Mouse (Mus musculus): ENCODE data around the gene Hist1h1d. TPM values are rescaled to one million over a fixed set of nuclear protein-coding genes. Genes with fewer than 3 reads are reported as not detected.
"Not testable (repeated sequence)": the region's sequence is repeated elsewhere in the genome, so short reads cannot be mapped to it uniquely, and the experiment has no call there.

The Hist1h1d gene
- total and polyA plus RNA-seq, 2 experiments from 2014 or later: 0.18 to 53.4 TPM

DNA sequence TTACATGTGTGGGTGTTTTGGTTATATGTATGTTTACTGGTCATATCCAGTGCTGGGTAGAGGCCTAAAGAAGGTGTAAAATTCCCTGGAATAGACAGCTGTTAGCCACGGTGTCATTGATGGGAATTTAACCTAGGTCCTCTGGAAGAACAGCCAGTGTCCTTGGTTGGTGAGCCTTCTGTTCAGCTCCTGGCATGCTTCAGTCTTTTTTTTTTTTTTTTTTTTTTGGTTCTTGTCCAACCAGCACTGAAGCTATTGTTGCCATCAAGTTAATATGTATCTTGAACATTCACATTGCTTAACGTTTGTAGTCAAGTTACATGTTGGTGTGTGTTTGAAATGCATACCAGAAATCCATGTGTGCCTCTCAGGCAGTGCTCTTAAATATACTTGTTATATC, 11.4 kb downstream of the Hist1h1d start:
- Histone ChIP-seq H3K4me1 (ENCODE audit: insufficient read depth, low read length) (no peaks in the 10 kb centered on the region), H3K27ac (no peak overlapping the region), H3K4me2 (ENCODE audit: low read depth, low read length) (no peak overlapping the region), H3K9me3 (ENCODE audit: low read length) (no peaks in the 10 kb centered on the region), H3K4me3 (ENCODE audit: low read length) (no peak overlapping the region), H3K27me3 (ENCODE audit: insufficient read depth, low read length) (no peaks in the 10 kb centered on the region), H3K9ac (replicated peaks; ENCODE audit: low read length) (no peak overlapping the region), H3K36me3 (ENCODE audit: insufficient read depth, low read length) (no peaks in the 10 kb centered on the region)
- ATAC-seq: no peak
- TF ChIP-seq CTCF (IDR thresholded peaks at IDR 0.05; ENCODE audit: low read depth): no peak
- WGBS: 86% methylated on average over 2 of the region's 2 CpGs
- no peak for DNase-seq (ENCODE audit: low spot score)

DNA sequence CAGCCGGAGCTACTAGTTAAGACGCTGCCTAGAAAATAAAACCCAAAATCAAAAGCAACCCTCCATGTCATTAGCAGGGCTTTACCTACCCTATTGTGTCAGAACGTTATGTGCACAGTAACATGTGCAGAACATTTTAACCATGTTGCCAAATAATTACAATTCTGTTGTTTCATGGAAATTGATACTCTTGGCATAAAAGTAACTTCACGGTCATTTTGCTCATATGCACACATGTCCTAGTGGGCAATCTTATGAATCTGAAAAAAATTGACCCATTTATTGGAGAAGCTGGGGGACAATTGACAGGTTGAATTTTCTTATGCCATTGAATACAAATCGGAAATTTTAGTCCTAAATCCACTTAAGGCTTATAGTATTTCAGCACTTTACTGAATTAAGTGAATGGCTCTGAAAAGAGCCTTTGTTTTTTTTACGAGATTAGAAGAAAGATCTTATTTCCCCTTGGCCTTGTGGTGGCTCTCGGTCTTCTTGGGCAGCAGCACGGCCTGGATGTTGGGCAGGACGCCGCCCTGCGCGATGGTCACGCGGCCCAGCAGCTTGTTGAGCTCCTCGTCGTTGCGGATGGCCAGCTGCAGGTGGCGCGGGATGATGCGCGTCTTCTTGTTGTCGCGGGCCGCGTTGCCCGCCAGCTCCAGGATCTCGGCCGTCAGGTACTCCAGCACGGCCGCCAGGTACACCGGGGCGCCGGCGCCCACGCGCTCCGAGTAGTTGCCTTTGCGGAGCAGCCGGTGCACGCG, 17.4 kb downstream of the Hist1h1d start:
- DNase-seq (ENCODE audit: low spot score): peak; percentile 13
- WGBS: 4% methylated on average over 18 of the region's 41 CpGs
- Histone ChIP-seq H3K4me3 (ENCODE audit: low read length) (peak overlapping the region; percentile 39), H3K9ac (replicated peaks; ENCODE audit: low read length) (peak overlapping the region; percentile 44), H3K27ac (peak overlapping the region; percentile 95), H3K4me2 (ENCODE audit: low read depth, low read length) (peak overlapping the region; percentile 59)
- not testable (repeated sequence) for H3K4me1 ChIP-seq (ENCODE audit: insufficient read depth, low read length); H3K36me3 ChIP-seq (ENCODE audit: insufficient read depth, low read length); H3K9me3 ChIP-seq (ENCODE audit: low read length); H3K27me3 ChIP-seq (ENCODE audit: insufficient read depth, low read length)
- peak; percentile 31; the same call in 1 of the 2 replicates for ATAC-seq

DNA sequence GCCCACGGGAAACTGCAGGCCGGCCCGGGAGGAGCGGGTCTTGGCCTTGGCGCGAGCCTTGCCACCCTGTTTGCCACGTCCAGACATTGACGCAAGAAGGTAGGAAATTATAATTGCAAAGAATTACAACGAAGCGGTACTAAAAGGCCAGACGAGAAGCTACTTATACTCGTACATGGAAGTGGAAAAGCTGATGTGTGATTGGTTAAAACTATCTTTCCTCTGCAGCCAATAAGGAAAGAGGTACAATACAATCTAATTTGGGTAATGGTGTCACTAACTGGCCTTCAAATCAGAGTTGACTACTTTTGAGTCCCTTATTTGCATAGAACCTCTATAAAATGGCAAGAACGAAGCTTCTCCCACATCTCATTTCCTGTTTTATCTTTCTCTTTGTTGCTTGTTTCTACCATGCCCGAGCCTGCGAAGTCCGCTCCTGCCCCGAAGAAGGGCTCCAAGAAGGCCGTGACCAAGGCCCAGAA, 18.0 kb downstream of the Hist1h1d start, which contains the start of the genes Hist1h2ae and Hist1h2bg:
Hist1h2ae (minus strand) TSS at position 199 of the 482 bp plus-strand sequence.
Hist1h2bg (plus strand) TSS at position 375 of the 482 bp plus-strand sequence.
- peak within 1 kb of the TSS; percentile 39 for H3K4me3 ChIP-seq (ENCODE audit: low read length)
- peaks cover 7% of the 10 kb centered on the region; the same call in 1 of the 2 replicates for H3K4me1 ChIP-seq (ENCODE audit: insufficient read depth, low read length)
- H3K27me3 ChIP-seq (ENCODE audit: insufficient read depth, low read length): no peaks in the 10 kb centered on the region
- H3K4me2 ChIP-seq (ENCODE audit: low read depth, low read length): peak within 1 kb of the TSS; percentile 59
- no peak for TF ChIP-seq CTCF (IDR thresholded peaks at IDR 0.05; ENCODE audit: low read depth)
- DNase-seq (ENCODE audit: low spot score): peak; percentile 93
- peak; percentile 93 for ATAC-seq
- no peaks in the 10 kb centered on the region for H3K36me3 ChIP-seq (ENCODE audit: insufficient read depth, low read length)
- peak within 1 kb of the TSS; percentile 95 for H3K27ac ChIP-seq
- WGBS: under 1% methylated on average over 18 of the region's 18 CpGs
- peak within 1 kb of the TSS; percentile 51 for H3K9ac ChIP-seq (replicated peaks; ENCODE audit: low read length)
- no peaks in the 10 kb centered on the region for H3K9me3 ChIP-seq (ENCODE audit: low read length)

DNA sequence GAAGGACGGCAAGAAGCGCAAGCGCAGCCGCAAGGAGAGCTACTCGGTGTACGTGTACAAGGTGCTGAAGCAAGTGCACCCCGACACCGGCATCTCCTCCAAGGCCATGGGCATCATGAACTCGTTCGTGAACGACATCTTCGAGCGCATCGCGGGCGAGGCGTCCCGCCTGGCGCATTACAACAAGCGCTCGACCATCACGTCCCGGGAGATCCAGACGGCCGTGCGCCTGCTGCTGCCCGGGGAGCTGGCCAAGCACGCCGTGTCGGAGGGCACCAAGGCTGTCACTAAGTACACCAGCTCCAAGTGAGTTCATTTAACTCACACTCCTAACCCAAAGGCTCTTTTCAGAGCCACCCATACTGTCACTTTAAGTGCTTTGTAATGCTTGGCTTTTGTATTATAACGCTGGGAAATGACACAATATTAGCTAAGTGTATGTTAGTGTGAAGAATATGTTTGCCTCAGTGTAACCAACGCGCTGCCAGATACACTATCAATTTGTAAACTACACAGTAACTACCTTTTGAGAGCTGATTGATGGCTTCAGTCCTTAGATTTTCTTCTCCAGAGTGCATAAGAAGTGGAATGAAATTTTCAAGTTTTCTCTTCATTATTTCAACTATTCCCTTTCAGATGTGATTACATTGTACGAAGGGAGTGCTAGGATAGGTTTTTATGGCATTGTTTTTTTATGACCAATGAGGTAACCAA, 18.6 kb downstream of the Hist1h1d start:
- not testable (repeated sequence) for H3K4me1 ChIP-seq (ENCODE audit: insufficient read depth, low read length); H3K27me3 ChIP-seq (ENCODE audit: insufficient read depth, low read length); DNase-seq (ENCODE audit: low spot score); ATAC-seq; H3K36me3 ChIP-seq (ENCODE audit: insufficient read depth, low read length); H3K9me3 ChIP-seq (ENCODE audit: low read length)
- Histone ChIP-seq H3K27ac (peak overlapping the region; percentile 95), H3K4me2 (ENCODE audit: low read depth, low read length) (peak overlapping the region; percentile 59), H3K9ac (replicated peaks; ENCODE audit: low read length) (peak overlapping the region; percentile 51), H3K4me3 (ENCODE audit: low read length) (peak overlapping the region; percentile 39)
- under 1% methylated on average over 10 of the region's 34 CpGs for WGBS

DNA sequence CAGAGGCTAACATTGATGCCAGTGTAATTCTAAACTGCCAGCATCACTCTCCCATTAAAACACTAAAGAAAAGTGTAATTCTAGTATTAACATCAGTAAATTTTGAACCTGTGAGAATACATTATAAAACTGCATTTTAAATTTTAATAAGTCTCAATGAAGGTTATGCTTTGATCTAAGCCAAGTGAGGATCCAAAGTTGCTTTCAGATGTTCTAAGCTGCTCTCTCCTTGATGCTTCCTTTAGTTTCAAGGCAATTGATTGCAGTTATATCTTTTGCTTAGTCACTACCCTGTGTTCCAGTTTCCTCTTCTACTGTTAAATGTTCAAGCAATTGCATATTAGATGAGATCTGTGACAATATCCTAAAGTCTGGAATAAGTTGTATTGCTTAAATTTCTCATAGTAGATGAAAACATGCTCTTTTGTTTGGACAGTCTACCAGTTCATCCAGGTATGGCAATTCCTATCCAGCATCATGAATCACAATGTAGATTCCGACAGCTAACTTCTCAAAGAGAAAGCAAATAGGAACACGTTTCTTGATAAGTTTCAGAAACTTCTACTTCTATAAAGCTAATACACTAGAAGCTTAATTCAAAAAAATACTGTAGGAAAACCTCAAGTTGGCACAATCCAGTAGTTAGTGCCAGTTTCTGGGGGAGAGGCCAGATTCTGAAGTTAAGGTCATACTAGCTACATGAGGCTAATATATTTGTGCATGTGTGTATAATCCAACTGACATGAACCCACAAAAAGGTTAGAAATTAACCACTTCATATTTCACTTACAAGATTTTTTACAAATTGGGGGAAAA, 19.4 kb downstream of the Hist1h1d start:
- Histone ChIP-seq H3K27ac (peak overlapping the region; percentile 95), H3K36me3 (ENCODE audit: insufficient read depth, low read length) (no peaks in the 10 kb centered on the region), H3K9me3 (ENCODE audit: low read length) (no peaks in the 10 kb centered on the region), H3K9ac (replicated peaks; ENCODE audit: low read length) (peak overlapping the region; percentile 51), H3K27me3 (ENCODE audit: insufficient read depth, low read length) (no peaks in the 10 kb centered on the region), H3K4me1 (ENCODE audit: insufficient read depth, low read length) (peaks cover 7% of the 10 kb centered on the region; the same call in 1 of the 2 replicates), H3K4me3 (ENCODE audit: low read length) (peak overlapping the region; percentile 39), H3K4me2 (ENCODE audit: low read depth, low read length) (peak overlapping the region; percentile 59)
- WGBS: 44% methylated on average over 2 of the region's 2 CpGs
- TF ChIP-seq CTCF (IDR thresholded peaks at IDR 0.05; ENCODE audit: low read depth): no peak
- DNase-seq (ENCODE audit: low spot score) (no peak), ATAC-seq (no peak)

DNA sequence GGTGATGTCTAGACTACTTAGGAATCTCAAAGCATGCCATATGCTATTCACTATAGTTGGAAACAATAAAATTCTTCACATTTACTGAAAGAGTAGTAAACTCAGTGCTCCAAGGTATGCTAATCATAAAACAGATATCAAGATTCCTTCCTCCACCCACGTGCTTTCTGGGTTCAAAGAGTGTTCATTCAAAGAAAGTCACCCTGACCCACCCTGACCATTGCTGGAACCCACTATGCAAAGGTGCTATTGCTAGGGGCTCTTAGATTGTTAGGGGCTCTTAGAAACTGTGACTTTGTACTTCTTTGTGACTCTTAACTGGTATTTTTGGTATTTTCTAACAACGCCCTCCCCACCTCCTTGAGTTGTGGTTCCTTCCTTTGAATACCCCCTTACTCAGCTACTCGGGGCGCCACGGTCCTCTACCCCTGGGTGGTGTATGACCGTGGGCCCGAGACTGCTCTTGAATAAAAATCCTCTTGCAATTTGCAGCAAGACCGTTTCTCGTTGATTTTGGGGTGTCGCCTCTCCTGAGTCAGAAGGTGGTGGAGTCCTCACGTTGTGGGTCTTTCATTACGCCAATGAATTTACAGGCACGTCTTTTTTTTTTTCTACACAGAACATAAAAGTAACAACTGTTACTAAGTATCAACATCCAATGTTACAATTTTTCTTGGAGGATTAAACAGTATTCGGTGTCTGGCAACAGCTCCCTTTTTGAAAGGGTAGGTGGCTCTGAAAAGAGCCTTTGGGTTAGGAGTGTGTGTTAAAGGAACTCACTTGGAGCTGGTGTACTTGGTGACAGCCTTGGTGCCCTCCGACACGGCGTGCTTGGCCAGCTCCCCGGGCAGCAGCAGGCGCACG, 20.2 kb downstream of the Hist1h1d start:
- Histone ChIP-seq H3K4me2 (ENCODE audit: low read depth, low read length) (peak overlapping the region; percentile 59), H3K27ac (peak overlapping the region; percentile 81), H3K4me3 (ENCODE audit: low read length) (peak overlapping the region; percentile 39)
- ATAC-seq; DNase-seq (ENCODE audit: low spot score); H3K9me3 ChIP-seq (ENCODE audit: low read length); H3K9ac ChIP-seq (replicated peaks; ENCODE audit: low read length); H3K27me3 ChIP-seq (ENCODE audit: insufficient read depth, low read length); H3K4me1 ChIP-seq (ENCODE audit: insufficient read depth, low read length); H3K36me3 ChIP-seq (ENCODE audit: insufficient read depth, low read length): not testable (repeated sequence)
- 9% methylated on average over 17 of the region's 20 CpGs for WGBS

DNA sequence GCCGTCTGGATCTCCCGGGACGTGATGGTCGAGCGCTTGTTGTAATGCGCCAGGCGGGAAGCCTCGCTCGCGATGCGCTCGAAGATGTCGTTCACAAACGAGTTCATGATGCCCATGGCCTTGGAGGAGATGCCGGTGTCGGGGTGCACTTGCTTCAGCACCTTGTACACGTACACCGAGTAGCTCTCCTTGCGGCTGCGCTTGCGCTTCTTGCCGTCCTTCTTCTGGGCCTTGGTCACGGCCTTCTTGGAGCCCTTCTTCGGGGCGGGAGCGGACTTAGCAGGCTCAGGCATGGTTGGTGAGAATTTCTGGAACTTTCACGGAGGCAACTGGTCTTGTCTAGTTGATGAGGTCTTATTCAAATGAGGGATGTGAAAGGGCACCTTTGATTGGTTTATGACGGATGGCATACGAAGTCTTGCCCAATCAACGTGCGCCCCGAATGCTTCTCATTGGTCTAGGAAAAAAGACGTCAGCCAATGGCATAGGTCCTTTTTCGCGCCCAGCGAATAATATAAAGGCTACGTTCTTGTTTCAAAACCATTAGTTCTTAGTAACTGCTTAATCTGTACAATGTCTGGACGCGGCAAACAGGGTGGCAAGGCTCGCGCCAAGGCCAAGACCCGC, 20.9 kb downstream of the Hist1h1d start, which contains the start of the genes Hist1h2bf and Hist1h2ad:
Hist1h2bf (minus strand) TSS at position 299 of the 627 bp plus-strand sequence.
Hist1h2ad (plus strand) TSS at position 484 of the 627 bp plus-strand sequence.
- H3K27me3 ChIP-seq (ENCODE audit: insufficient read depth, low read length); H3K4me1 ChIP-seq (ENCODE audit: insufficient read depth, low read length); H3K9me3 ChIP-seq (ENCODE audit: low read length); H3K36me3 ChIP-seq (ENCODE audit: insufficient read depth, low read length); H3K9ac ChIP-seq (replicated peaks; ENCODE audit: low read length): not testable (repeated sequence)
- Histone ChIP-seq H3K4me2 (ENCODE audit: low read depth, low read length) (peak within 1 kb of the TSS; percentile 59), H3K27ac (peak within 1 kb of the TSS; percentile 81), H3K4me3 (ENCODE audit: low read length) (peak within 1 kb of the TSS; percentile 32)
- ATAC-seq (peak; percentile 95), DNase-seq (ENCODE audit: low spot score) (peak; percentile 99)
- under 1% methylated on average over 30 of the region's 42 CpGs for WGBS

DNA sequence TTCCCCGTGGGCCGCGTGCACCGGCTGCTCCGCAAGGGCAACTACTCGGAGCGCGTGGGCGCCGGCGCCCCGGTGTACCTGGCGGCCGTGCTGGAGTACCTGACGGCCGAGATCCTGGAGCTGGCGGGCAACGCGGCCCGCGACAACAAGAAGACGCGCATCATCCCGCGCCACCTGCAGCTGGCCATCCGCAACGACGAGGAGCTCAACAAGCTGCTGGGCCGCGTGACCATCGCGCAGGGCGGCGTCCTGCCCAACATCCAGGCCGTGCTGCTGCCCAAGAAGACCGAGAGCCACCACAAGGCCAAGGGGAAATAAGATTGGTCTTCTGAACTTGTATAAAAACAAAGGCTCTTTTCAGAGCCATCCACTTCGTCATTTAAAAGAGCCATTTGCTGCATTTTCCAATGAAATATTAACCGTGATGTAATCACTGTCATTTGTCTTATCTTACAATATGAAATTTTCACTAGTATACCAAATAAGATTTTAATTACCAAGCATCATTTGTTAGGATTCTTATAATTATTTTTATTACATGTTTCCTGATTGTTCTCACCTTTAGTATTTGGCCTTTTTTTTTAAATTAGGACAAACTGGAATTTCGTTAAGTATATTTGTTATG, 21.6 kb downstream of the Hist1h1d start:
- H3K9me3 ChIP-seq (ENCODE audit: low read length); H3K27me3 ChIP-seq (ENCODE audit: insufficient read depth, low read length); H3K36me3 ChIP-seq (ENCODE audit: insufficient read depth, low read length); H3K9ac ChIP-seq (replicated peaks; ENCODE audit: low read length); H3K4me1 ChIP-seq (ENCODE audit: insufficient read depth, low read length); DNase-seq (ENCODE audit: low spot score): not testable (repeated sequence)
- H3K27ac ChIP-seq: peak overlapping the region; percentile 81
- peak; percentile 18 for ATAC-seq
- under 1% methylated on average over 5 of the region's 39 CpGs for WGBS
- H3K4me2 ChIP-seq (ENCODE audit: low read depth, low read length): peak overlapping the region; percentile 59
- H3K4me3 ChIP-seq (ENCODE audit: low read length): peak overlapping the region; percentile 32
